Mouse (Mus musculus): ENCODE measurements at regions not wholly inside any gene's neighbourhood (a gene's known extent, or its start where the extent isn't known, plus 50 kb on each side); places are given as distances from the start of the nearest gene placed in this dataset.
A peak's percentile ranks its signal among the peaks of the same experiment; 100 is the strongest.

- no peak for DNase-seq (ENCODE audit: low spot score)
- Histone ChIP-seq H3K4me3 (no peak overlapping the region), H3K27ac (replicated peaks) (no peak overlapping the region; the same call in 1 of the 2 replicates), H3K9me3 (replicated peaks) (no peaks in the 10 kb centered on the region), H3K27me3 (ENCODE audit: low read depth, poor library complexity, severe bottlenecking) (no peaks in the 10 kb centered on the region), H3K36me3 (no peaks in the 10 kb centered on the region), H3K4me1 (peaks cover 10% of the 10 kb centered on the region)
- 92% methylated on average over 1 of the region's 1 CpGs for WGBS
Observed at GRCm38 (mm10) chr1:151097506-151097905, 84.8 kb upstream of the Gm47985 start.

DNA sequence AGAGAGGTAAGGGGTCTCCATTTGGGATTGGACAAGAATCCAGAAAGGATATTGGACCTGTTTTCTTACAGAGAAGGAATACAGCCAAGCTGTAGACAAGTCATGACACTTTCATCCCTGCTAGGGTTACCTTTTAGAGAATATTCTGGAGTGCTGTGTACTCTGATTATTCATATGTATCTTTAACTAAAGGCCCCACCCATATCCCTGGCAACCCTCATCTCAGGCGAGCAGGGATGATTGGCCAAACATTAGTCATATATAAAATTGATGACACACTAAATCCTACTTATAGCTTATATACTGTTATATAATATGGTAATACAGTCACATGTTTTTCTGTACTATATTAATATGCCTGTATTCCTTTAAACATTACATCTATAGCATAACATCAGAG, 83.6 kb upstream of the Gm47985 start:
- H3K27ac ChIP-seq (replicated peaks) = no peak overlapping the region
- DNase-seq (ENCODE audit: low spot score) = no peak
- peaks cover 13% of the 10 kb centered on the region for H3K4me1 ChIP-seq
- no peaks in the 10 kb centered on the region for H3K27me3 ChIP-seq (ENCODE audit: low read depth, poor library complexity, severe bottlenecking)
- H3K9me3 ChIP-seq (replicated peaks) = no peaks in the 10 kb centered on the region
- H3K4me3 ChIP-seq = no peak overlapping the region
- WGBS = 90% methylated on average over 1 of the region's 1 CpGs
- no peaks in the 10 kb centered on the region for H3K36me3 ChIP-seq

DNA sequence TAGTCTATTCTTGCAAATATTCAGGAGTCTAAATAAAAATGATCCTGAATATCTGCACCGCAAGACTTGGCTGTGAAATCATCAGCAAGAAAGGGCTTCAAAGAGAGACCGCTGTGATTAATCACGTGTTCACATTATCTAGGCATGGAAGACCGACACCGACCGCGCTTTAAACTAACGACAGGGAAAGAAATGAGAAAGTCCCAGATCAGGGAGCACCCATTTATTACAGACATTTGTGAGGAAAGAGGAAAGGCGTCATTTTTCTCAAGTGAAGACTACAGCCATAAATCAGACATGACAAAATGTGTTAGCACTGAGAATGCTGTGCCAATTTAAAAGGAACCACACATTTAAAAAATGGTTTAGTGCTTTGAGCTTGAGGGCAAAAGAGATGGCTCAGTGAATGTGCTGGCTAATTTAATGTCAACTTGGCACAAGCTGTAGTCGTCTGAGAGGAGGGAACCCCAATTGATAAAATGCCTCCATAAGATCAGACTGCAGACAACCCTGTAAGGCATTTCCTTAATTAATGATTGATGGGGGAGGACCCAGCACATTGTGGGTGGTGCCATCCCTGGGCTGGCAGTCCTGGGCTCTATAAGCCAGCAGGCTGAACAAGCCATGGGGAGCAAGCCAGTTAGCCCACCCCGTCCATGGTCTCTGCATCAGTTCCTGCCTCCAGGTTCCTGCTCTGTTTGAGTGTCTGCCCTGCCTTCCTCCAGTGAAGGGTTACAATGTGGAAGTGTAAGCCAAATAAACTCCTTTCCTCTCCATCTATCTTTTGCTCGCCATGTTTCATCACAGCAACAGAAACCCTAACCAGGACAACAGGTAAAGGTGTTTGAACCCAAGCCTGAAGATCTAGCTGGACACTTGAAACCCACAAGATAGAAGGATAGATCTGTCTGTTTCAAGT, 81.5 kb upstream of the Gm47985 start:
- H3K9me3 ChIP-seq (replicated peaks) = no peaks in the 10 kb centered on the region
- H3K27me3 ChIP-seq (ENCODE audit: low read depth, poor library complexity, severe bottlenecking) = no peaks in the 10 kb centered on the region
- 91% methylated on average over 12 of the region's 12 CpGs for WGBS
- peaks cover 9% of the 10 kb centered on the region for H3K4me1 ChIP-seq
- no peaks in the 10 kb centered on the region for H3K36me3 ChIP-seq
- H3K27ac ChIP-seq (replicated peaks) = 0 out of 2 replicates have a peak overlapping the region, but pooled peaks have one; percentile 28
- H3K4me3 ChIP-seq = no peak overlapping the region
- DNase-seq (ENCODE audit: low spot score) = no peak

DNA sequence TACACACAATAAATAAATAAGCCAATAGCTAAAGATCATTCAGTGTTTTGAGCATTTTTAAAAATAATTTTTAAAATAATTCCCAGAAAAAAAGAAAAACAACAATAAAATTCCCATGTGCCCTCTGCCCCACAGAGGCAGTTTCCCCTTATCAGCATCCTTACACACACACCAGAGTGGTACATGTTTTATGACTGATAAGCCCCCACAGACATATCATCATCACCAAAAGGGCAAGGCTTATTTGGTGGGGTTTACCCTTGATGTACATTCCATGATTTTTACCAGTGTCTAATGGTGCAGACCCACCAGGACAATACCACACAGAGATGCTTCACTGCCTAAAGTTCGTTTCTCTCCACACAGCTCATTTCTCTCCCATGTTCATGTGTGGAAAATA, 80.8 kb upstream of the Gm47985 start:
- Histone ChIP-seq H3K4me1 (0 out of 2 replicates have a peak, but pooled peaks cover 3% of the 10 kb centered on the region), H3K27ac (replicated peaks) (no peak overlapping the region), H3K4me3 (no peak overlapping the region), H3K9me3 (replicated peaks) (no peaks in the 10 kb centered on the region), H3K27me3 (ENCODE audit: low read depth, poor library complexity, severe bottlenecking) (no peaks in the 10 kb centered on the region), H3K36me3 (no peaks in the 10 kb centered on the region)
- no peak for DNase-seq (ENCODE audit: low spot score)
- 92% methylated on average over 1 of the region's 1 CpGs for WGBS

GRCm38 (mm10) chr1:151102061-151102460, 80.3 kb upstream of the Gm47985 start:
- H3K27ac ChIP-seq (replicated peaks) = no peak overlapping the region
- no peaks in the 10 kb centered on the region for H3K36me3 ChIP-seq
- H3K4me1 ChIP-seq = 0 out of 2 replicates have a peak, but pooled peaks cover 3% of the 10 kb centered on the region
- WGBS = 78% methylated on average over 3 of the region's 3 CpGs
- H3K27me3 ChIP-seq (ENCODE audit: low read depth, poor library complexity, severe bottlenecking) = no peaks in the 10 kb centered on the region
- no peak for DNase-seq (ENCODE audit: low spot score)
- H3K9me3 ChIP-seq (replicated peaks) = no peaks in the 10 kb centered on the region
- H3K4me3 ChIP-seq = no peak overlapping the region

DNA sequence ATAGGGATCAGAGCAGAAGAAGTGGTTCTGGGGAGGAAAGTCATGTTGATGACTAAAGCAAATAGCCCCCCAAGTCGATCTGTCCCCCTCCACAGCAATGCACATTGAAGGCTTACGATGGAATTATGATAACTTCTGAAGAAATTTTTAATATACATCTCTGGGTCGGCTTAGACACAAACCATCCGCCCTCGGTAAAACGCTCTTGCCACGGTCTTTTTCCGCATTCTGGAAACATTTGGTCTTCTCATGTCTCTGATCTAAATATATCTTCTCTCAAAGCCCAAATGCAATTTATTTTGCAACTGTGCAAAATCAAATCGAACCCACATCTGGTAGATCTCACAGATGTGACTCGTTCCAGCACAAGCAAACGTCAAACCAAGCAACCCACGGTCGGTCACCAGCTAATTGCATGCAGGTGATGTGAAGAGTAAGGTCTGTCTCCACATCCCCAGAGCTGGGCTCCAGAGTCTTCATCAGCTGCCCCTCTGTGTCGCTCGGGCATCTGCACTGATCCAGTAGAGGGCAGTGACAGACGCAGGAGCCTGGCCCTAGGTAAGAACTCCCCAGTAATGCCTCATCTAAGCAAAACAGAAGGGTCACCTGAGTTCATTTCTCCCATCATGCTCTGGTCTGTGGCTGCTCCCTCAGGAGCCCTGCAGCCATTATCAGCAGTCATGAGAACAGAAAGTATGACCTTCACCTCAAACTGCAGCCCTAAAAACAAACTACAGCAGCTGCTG, 79.5 kb upstream of the Gm47985 start:
- Histone ChIP-seq H3K9me3 (replicated peaks) (no peaks in the 10 kb centered on the region), H3K27me3 (ENCODE audit: low read depth, poor library complexity, severe bottlenecking) (no peaks in the 10 kb centered on the region), H3K36me3 (no peaks in the 10 kb centered on the region), H3K27ac (replicated peaks) (no peak overlapping the region), H3K4me1 (0 out of 2 replicates have a peak, but pooled peaks cover 3% of the 10 kb centered on the region), H3K4me3 (no peak overlapping the region)
- 85% methylated on average over 16 of the region's 16 CpGs for WGBS
- no peak for DNase-seq (ENCODE audit: low spot score)

DNA sequence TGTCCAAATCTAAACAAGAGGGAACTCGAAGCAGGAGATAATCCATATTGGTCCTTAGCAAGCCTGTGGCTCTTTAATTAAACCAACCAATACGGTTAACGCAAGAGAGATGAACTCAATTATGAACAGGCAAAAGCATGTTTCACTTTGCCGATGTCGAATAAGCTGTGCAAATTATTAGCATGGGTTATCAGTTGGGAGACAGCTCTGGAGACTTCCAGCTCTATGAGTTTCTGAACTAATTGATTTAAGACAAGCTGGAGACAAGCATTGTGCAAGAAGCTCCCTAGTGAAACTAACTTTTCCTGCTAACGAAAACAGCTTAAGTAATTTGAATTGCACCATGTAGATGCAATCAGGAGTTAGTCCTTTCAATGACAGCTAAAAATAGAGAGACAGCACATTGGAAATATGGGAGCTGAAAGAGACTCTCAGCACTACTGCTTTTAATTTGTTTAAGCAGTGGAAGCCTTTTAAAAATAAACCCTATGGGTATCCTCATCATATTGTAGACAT, 78.8 kb upstream of the Gm47985 start:
- DNase-seq (ENCODE audit: low spot score) = no peak
- no peak overlapping the region for H3K27ac ChIP-seq (replicated peaks)
- no peaks in the 10 kb centered on the region for H3K9me3 ChIP-seq (replicated peaks)
- 72% methylated on average over 6 of the region's 6 CpGs for WGBS
- H3K4me3 ChIP-seq = no peak overlapping the region
- H3K4me1 ChIP-seq = 0 out of 2 replicates have a peak, but pooled peaks cover 3% of the 10 kb centered on the region
- no peaks in the 10 kb centered on the region for H3K27me3 ChIP-seq (ENCODE audit: low read depth, poor library complexity, severe bottlenecking)
- no peaks in the 10 kb centered on the region for H3K36me3 ChIP-seq

- no peak for DNase-seq (ENCODE audit: low spot score)
- H3K4me1 ChIP-seq = 0 out of 2 replicates have a peak, but pooled peaks cover 3% of the 10 kb centered on the region
- 83% methylated on average over 5 of the region's 5 CpGs for WGBS
- H3K27ac ChIP-seq (replicated peaks) = no peak overlapping the region
- no peak overlapping the region for H3K4me3 ChIP-seq
- no peaks in the 10 kb centered on the region for H3K36me3 ChIP-seq
- H3K9me3 ChIP-seq (replicated peaks) = no peaks in the 10 kb centered on the region
- no peaks in the 10 kb centered on the region for H3K27me3 ChIP-seq (ENCODE audit: low read depth, poor library complexity, severe bottlenecking)
Observed at GRCm38 (mm10) chr1:151104346-151104745, 78.0 kb upstream of the Gm47985 start.

DNA sequence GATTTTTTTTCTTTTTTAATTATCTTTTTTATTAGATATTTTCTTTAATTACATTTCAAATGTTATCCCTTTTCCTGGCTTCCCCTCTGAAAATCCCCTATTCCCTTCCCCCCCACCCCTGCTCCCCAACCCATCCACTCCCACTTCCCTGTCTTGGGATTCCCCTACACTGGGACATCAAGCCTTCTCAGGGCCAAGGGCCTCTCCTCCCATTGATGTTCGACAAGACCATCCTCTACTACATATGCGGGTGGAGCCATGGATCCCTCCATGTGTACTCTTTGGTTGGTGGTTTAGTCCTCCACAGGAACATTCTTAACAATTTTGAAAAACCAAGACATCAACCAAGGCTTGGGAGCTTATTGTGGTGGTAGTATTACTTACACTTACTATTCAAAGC, 77.5 kb upstream of the Gm47985 start:
- H3K27me3 ChIP-seq (ENCODE audit: low read depth, poor library complexity, severe bottlenecking) = no peaks in the 10 kb centered on the region
- no peaks in the 10 kb centered on the region for H3K9me3 ChIP-seq (replicated peaks)
- 92% methylated on average over 2 of the region's 2 CpGs for WGBS
- H3K36me3 ChIP-seq = no peaks in the 10 kb centered on the region
- no peak for DNase-seq (ENCODE audit: low spot score)
- H3K4me1 ChIP-seq = 0 out of 2 replicates have a peak, but pooled peaks cover 3% of the 10 kb centered on the region
- no peak overlapping the region for H3K4me3 ChIP-seq
- H3K27ac ChIP-seq (replicated peaks) = no peak overlapping the region

- H3K36me3 ChIP-seq = no peaks in the 10 kb centered on the region
- WGBS = 77% methylated on average over 3 of the region's 3 CpGs
- no peak overlapping the region for H3K4me3 ChIP-seq
- H3K27me3 ChIP-seq (ENCODE audit: low read depth, poor library complexity, severe bottlenecking) = no peaks in the 10 kb centered on the region
- DNase-seq (ENCODE audit: low spot score) = no peak
- no peaks in the 10 kb centered on the region for H3K9me3 ChIP-seq (replicated peaks)
- no peak overlapping the region for H3K27ac ChIP-seq (replicated peaks)
- H3K4me1 ChIP-seq = 0 out of 2 replicates have a peak, but pooled peaks cover 3% of the 10 kb centered on the region
Observed at GRCm38 (mm10) chr1:151105251-151105650, 77.1 kb upstream of the Gm47985 start.

- Histone ChIP-seq H3K27me3 (ENCODE audit: low read depth, poor library complexity, severe bottlenecking) (no peaks in the 10 kb centered on the region), H3K27ac (replicated peaks) (no peak overlapping the region), H3K4me3 (no peak overlapping the region), H3K9me3 (replicated peaks) (no peaks in the 10 kb centered on the region), H3K4me1 (peaks cover 6% of the 10 kb centered on the region; the same call in 1 of the 2 replicates), H3K36me3 (no peaks in the 10 kb centered on the region)
- 71% methylated on average over 3 of the region's 3 CpGs for WGBS
- no peak for DNase-seq (ENCODE audit: low spot score)
Observed at GRCm38 (mm10) chr1:151107401-151107800, 74.9 kb upstream of the Gm47985 start.

DNA sequence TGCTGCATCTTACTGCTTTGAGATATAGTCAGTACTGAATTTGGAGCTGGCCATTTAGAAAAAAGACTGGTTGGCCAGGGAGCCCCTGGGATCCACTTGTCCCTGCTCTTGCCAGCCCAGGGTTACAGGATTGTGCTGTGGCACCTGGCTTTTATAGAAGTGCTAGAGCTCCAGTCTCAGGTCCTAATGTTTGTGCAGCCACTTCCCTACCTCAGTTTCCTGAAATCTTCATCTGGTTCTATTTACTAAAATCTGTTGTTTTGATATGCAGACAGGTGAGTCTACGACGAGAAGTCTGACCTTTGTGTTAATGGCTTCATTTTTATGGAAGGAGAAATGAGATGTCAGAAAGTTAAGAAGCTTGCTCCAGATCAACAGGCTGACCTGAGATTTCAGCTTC, 73.0 kb upstream of the Gm47985 start:
- H3K36me3 ChIP-seq = no peaks in the 10 kb centered on the region
- no peak overlapping the region for H3K27ac ChIP-seq (replicated peaks)
- no peaks in the 10 kb centered on the region for H3K27me3 ChIP-seq (ENCODE audit: low read depth, poor library complexity, severe bottlenecking)
- DNase-seq (ENCODE audit: low spot score) = no peak
- H3K4me1 ChIP-seq = peaks cover 11% of the 10 kb centered on the region; the same call in 1 of the 2 replicates
- H3K9me3 ChIP-seq (replicated peaks) = no peaks in the 10 kb centered on the region
- H3K4me3 ChIP-seq = no peak overlapping the region
- 92% methylated on average over 2 of the region's 2 CpGs for WGBS
